Mouse (Mus musculus) ZHBTc4 (cell line): ENCODE results near the gene Snph.

Experiments
- DNase-seq: peaks from one replicate; pipeline ENCODE4 v3.0.0-alpha.2; 2011; ENCODE audit warnings: low read depth, low spot score

Snph gene

GRCm38 (mm10) chr2:151543063-151543895 lies 89.1 kb downstream of the Snph start:
- peak; percentile 63 for DNase-seq

GRCm38 (mm10) chr2:151542323-151543062 lies 89.9 kb downstream of the Snph start, which contains the start of gene Fkbp1a:
TSS of gene Fkbp1a (plus strand) at chr2:151542483.
- DNase-seq, result peak; percentile 98
